Mouse (Mus musculus): ENCODE measurements around the gene Abhd12b. TPM values are rescaled to one million over a fixed set of nuclear protein-coding genes. Genes with fewer than 3 reads are reported as not detected.

Abhd12b gene
- polyA plus RNA-seq, 1 experiment: not detected

DNA sequence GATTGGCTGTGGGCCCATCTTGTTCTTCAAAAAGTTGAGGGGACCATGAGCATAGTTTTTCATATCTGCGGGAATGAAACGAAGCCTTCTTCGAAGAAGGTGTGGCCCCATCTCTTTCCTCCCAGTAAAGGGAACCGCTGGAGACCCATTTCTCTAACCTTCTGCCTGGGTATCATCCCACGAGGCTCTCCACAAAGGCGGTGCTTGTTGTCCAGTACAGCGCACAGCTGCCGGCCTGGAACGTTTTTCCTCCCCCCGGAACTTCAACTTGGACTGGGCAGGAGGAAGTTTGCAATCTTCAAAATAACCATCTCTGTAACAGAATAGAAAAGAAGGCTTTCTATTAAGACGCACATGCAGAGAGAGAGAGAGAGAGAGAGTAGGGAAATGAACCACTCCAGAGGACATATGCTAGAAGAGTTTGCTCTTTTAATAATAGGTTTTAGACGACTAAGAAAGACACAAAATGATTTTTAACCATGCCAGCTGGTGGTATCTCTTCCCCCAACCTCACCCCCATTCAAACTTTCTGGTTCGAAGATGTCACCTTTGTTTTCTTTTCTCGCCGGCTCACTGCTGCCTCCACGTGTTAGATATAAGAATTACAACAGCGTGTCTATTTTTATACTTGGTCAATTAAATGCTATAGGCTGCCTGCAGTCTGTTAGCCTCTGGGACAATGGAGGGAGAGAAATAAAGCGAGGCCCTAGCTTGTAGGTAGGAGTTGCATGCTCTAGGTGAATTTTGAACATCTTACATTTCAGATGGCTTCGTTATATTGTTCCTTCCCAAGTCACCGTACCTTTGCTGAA is 9.1 kb upstream of the Abhd12b start:
- TF ChIP-seq POLR2A (IDR thresholded peaks at IDR 0.05; ENCODE audit: insufficient read depth, low read depth, low read length) (no peak), CTCF (IDR thresholded peaks at IDR 0.05; ENCODE audit: insufficient read depth, low read depth, low read length) (no peak)
- Histone ChIP-seq H3K27ac (ENCODE audit: insufficient read depth, low read depth, low read length) (0 out of 2 replicates have a peak overlapping the region, but pooled peaks have one; percentile 21), H3K4me1 (ENCODE audit: control insufficient read depth, insufficient read depth, low read length) (peaks cover 16% of the 10 kb centered on the region), H3K4me3 (ENCODE audit: insufficient read depth, low read depth, low read length) (no peak overlapping the region)
- WGBS: 29% methylated on average over 20 of the region's 20 CpGs

DNA sequence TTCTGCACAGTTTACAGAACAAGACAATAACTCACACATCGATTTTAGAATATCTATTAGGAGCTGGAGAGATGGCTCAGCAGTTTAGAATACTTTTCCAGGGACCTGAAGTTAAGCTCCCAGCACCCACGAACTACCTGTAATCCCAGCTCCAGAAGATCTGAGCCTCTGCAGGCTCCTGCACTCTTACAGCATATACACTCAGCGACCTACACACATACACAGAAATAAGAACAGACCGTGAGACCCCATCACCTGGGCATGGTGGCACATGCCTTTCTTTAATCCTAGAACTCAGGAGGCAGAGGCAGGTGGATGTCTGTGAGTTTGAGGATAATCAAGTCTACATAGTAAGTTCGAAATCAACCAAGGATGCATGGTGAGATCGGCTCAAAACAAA is 8.4 kb upstream of the Abhd12b start:
- Histone ChIP-seq H3K4me1 (ENCODE audit: control insufficient read depth, insufficient read depth, low read length) (peaks cover 16% of the 10 kb centered on the region), H3K27ac (ENCODE audit: insufficient read depth, low read depth, low read length) (no peak overlapping the region), H3K4me3 (ENCODE audit: insufficient read depth, low read depth, low read length) (no peak overlapping the region)
- 88% methylated on average over 6 of the region's 6 CpGs for WGBS
- TF ChIP-seq POLR2A (IDR thresholded peaks at IDR 0.05; ENCODE audit: insufficient read depth, low read depth, low read length): no peak
- TF ChIP-seq CTCF (IDR thresholded peaks at IDR 0.05; ENCODE audit: insufficient read depth, low read depth, low read length): no peak

DNA sequence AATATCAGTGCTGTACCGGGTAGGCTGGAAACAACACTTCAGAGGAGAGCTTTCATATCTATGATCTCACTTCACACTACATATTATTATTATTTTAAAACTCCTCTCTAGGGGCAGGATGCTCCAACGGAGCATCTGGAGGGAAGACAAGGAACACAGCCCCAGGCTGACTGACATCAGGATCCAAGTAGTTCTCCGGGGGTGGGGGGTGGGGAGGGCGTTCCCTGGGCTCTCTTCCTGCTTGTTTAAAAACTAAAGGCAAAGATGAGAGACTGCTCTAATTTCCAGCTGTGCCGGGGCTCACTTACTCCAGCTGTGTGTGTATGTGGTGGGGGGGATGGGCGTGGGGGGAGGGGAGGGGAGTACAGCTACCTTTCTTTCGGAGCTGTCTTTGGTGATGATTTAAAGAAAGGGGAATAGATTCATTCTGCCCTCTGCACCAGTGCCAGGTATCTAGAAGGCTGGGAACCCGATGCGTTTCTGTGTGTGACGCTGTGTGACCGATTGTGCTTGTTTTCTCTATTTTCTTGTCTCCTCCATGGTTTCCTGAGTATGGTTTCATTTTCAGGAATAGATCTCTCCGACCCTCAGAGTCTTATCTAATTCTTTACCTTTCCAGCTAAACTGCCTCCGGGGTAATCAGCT is 5.8 kb upstream of the Abhd12b start:
- WGBS: 6% methylated on average over 13 of the region's 13 CpGs

DNA sequence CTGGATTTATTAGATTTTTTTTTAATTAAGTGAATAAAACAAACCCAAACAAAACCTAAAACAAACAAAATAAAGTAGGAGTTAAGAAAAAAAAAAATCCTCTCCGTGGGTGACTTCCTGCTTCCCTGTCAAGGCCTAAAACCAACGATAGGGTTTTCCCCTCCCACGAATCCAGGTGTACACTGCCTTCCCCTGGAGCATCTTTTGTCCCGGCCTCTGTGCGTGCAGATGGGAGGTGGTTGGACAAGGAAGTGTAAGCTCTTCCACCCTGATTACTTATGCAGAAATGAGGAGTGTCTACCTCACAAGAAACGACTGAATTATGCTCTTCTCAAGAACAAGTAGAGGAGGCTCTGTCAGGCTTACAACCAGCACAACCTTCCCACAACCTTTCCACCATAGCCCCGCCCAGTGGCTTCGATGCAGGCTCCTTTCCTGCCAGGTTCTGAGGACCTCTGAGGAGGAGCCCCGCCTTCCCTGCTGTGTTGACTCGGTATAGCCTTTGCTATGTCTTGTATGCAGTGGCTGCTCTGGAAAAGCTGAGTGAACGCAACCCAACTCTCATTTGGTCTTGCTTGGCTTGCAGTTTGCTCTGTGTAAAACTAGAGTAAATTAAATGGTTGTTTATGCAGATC is 5.2 kb upstream of the Abhd12b start:
- TF ChIP-seq POLR2A (IDR thresholded peaks at IDR 0.05; ENCODE audit: insufficient read depth, low read depth, low read length): no peak
- TF ChIP-seq CTCF (IDR thresholded peaks at IDR 0.05; ENCODE audit: insufficient read depth, low read depth, low read length): no peak
- Histone ChIP-seq H3K27ac (ENCODE audit: insufficient read depth, low read depth, low read length) (no peak overlapping the region), H3K4me3 (ENCODE audit: insufficient read depth, low read depth, low read length) (no peak overlapping the region), H3K4me1 (ENCODE audit: control insufficient read depth, insufficient read depth, low read length) (peaks cover 16% of the 10 kb centered on the region)
- WGBS: 19% methylated on average over 11 of the region's 11 CpGs

More for the DNA sequence above, 5.8 kb upstream of the Abhd12b start:
- Histone ChIP-seq H3K4me3 (ENCODE audit: insufficient read depth, low read depth, low read length) (no peak overlapping the region), H3K27ac (ENCODE audit: insufficient read depth, low read depth, low read length) (no peak overlapping the region), H3K4me1 (ENCODE audit: control insufficient read depth, insufficient read depth, low read length) (peaks cover 16% of the 10 kb centered on the region)
- TF ChIP-seq CTCF (IDR thresholded peaks at IDR 0.05; ENCODE audit: insufficient read depth, low read depth, low read length): no peak
- TF ChIP-seq POLR2A (IDR thresholded peaks at IDR 0.05; ENCODE audit: insufficient read depth, low read depth, low read length): no peak

DNA sequence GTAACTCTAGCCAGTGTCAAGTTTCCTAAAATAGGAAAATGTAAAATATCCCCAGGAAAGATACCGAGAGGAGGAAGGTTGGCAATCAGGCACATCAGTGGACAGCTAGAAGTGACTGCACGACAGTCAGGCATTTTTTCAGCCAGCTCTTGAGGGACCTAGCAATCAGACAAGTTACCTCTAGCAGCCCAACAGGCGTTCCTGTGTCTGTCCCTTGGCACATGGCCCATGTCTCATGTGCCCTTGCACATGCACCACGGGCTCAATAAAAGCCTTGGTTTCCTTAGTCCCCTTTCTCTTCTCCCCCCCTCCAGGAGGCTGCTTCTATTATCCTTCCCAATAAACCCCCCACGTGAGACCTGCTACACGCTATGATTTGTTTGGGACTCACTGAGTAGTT is 2.3 kb downstream of the Abhd12b start:
- 61% methylated on average over 6 of the region's 6 CpGs for whole genome bisulfite sequencing
- Histone ChIP-seq H3K4me3 (ENCODE audit: insufficient read depth, low read depth, low read length) (no peak overlapping the region), H3K27ac (ENCODE audit: insufficient read depth, low read depth, low read length) (no peak overlapping the region), H3K4me1 (ENCODE audit: control insufficient read depth, insufficient read depth, low read length) (no peaks in the 10 kb centered on the region)
- TF ChIP-seq POLR2A (IDR thresholded peaks at IDR 0.05; ENCODE audit: insufficient read depth, low read depth, low read length): no peak
- no peak for TF ChIP-seq CTCF (IDR thresholded peaks at IDR 0.05; ENCODE audit: insufficient read depth, low read depth, low read length)

DNA sequence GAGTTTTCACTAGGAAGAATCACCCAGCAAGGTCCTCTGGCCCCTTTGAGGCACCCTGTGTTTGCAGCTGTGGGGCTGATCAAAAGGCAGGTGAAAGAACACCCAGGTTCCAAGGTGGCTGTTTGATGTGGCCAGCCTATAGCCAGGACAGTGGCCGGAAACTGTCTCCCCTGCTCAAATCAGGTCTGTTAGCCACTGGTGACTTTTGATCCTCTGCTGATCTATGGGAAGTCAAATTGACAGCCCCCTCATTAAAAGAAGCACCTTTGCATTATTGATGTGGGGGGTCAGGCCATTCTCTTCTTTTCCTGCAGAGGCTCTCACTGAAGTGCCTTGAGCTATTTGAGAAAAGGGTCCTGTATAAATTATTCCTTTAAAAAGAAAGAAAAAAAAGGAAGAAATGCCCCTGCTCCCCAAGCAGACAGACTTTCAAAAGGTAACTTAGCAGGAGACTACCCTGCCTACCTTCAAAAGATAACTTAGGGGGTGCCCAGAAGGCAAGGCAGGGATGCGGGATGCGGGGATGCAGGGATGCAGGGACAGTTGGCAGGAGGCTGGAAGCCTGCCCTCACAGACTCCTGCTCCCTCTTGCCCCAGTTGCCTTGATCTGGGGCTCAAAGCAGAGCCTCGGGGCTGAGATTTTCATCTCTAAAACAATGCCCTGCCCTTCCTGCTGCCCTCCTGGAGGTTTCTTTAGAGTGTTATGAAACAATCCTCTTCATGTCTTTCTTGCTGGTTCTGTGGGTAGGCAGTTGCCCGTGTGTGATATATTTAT is 3.5 kb downstream of the Abhd12b start:
- Histone ChIP-seq H3K27ac (ENCODE audit: insufficient read depth, low read depth, low read length) (no peak overlapping the region), H3K4me3 (ENCODE audit: insufficient read depth, low read depth, low read length) (no peak overlapping the region), H3K4me1 (ENCODE audit: control insufficient read depth, insufficient read depth, low read length) (no peaks in the 10 kb centered on the region)
- TF ChIP-seq CTCF (IDR thresholded peaks at IDR 0.05; ENCODE audit: insufficient read depth, low read depth, low read length) (no peak), POLR2A (IDR thresholded peaks at IDR 0.05; ENCODE audit: insufficient read depth, low read depth, low read length) (no peak)
- WGBS: 57% methylated on average over 5 of the region's 5 CpGs

DNA sequence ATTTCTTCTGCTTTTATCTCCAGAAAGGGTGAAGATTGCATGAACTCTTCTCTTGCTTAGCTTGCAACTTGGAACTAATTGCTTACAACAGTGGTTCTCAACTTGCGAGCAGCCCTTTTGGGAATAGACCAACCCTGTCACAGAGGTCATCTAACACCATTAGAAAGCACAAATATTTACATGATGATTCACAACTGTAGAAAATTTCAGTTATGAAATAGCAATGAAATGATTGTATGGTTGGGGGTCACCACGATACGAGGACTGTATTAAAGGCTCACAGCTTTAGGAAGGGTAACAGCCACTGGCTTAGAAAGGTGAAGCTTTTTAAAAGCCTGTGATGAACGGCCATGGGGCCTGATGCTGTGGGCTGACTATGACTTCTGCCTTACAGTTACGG is 7.1 kb downstream of the Abhd12b start:
- Histone ChIP-seq H3K4me3 (ENCODE audit: insufficient read depth, low read depth, low read length) (no peak overlapping the region), H3K4me1 (ENCODE audit: control insufficient read depth, insufficient read depth, low read length) (no peaks in the 10 kb centered on the region), H3K27ac (ENCODE audit: insufficient read depth, low read depth, low read length) (no peak overlapping the region)
- no peak for TF ChIP-seq POLR2A (IDR thresholded peaks at IDR 0.05; ENCODE audit: insufficient read depth, low read depth, low read length)
- no peak for TF ChIP-seq CTCF (IDR thresholded peaks at IDR 0.05; ENCODE audit: insufficient read depth, low read depth, low read length)
- 87% methylated on average over 5 of the region's 5 CpGs for WGBS

DNA sequence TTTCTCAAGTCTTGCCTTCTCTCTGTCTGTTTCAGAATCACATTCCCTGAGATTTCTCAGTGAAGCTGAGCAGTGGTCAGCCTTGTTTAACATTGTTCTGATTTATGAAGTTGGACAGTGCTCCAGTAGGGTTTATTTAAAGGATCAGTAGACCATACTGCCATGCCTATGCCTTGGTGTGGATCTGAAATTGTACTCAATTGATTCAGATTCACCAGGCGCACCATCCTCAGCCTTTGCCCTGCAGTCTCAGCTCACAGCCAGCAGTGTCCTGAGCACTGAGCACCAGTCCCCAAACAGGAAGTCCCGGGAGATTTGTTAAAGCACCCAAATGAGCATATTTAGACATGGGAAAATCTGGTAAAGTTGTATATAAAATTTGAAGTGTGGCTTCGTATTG is 10.8 kb downstream of the Abhd12b start:
- whole genome bisulfite sequencing: 90% methylated on average over 3 of the region's 3 CpGs
- TF ChIP-seq CTCF (IDR thresholded peaks at IDR 0.05; ENCODE audit: insufficient read depth, low read depth, low read length) (no peak), POLR2A (IDR thresholded peaks at IDR 0.05; ENCODE audit: insufficient read depth, low read depth, low read length) (no peak)

More for the DNA sequence above, 10.8 kb downstream of the Abhd12b start:
- Histone ChIP-seq H3K4me1 (ENCODE audit: control insufficient read depth, insufficient read depth, low read length) (no peaks in the 10 kb centered on the region), H3K4me3 (ENCODE audit: insufficient read depth, low read depth, low read length) (no peak overlapping the region), H3K27ac (ENCODE audit: insufficient read depth, low read depth, low read length) (no peak overlapping the region)
